Comparison of ENCODE assay signal across 8 mouse cellular contexts in the genomic region with DNA sequence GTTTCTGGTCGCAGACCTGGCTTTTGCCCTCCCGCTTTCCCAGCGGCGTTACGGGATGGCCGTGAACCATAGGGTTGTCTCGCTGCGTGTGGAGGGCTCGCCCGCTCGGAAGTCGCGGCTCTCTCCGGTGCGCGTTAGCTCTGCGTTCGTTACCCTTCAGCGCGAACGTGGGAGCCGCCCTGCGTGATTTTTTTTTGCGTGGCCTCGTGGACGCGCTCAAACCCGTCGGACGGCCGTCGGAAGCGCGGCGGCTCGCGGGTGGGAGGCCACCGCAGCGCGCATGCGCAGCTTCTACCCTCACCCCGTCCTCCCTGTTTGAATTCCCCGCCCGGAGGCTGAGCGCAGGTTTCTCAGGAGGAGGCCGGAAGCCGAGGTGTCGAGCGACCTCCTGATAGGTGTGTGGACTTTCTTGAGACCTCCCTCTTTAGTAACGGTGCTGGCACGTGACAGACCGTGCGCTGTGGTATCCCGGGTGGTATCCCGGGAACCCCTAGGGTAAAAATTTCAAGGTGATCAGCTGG. TPM values are rescaled to one million over a fixed set of nuclear protein-coding genes. Genes with fewer than 3 reads are reported as not detected.
A peak's percentile ranks its signal among the peaks of the same experiment; 100 is the strongest.
DNase-seq lines count a peak whose midpoint lies in the region; ATAC-seq lines count a peak whose summit lies in the region.

A gene (plus strand): TSS at position 314 of the 521 bp plus-strand sequence.

- H3K27me3 ChIP-seq in lung, embryonic 16.5 days (ENCODE audit: control insufficient read depth, insufficient read depth, low read depth, low read length), result no peaks in the 10 kb centered on the region

- DNase-seq in MEL-GATA-1-ER (ENCODE audit: extremely low read depth, low read depth), result peak; percentile 94
- DNase-seq in cerebellum, adult 8-10 months, result peak; percentile 88
- peak; percentile 96 for DNase-seq in forelimb bud, embryonic 11.5 days (ENCODE audit: low read depth, low spot score)
- peak; percentile 65 for DNase-seq in layer of hippocampus, adult 9-10 months (ENCODE audit: low spot score)
- DNase-seq in ovary, postnatal 10 days (ENCODE audit: low spot score), result peak; percentile 67
- peak; percentile 93 for DNase-seq in thymus, postnatal 14 days

- peak within 1 kb of the TSS; percentile 82 for H3K9ac ChIP-seq in lung, embryonic 16.5 days (ENCODE audit: low read length)

- H3K36me3 ChIP-seq in lung, embryonic 16.5 days (ENCODE audit: control insufficient read depth, insufficient read depth, low read length), result no peaks in the 10 kb centered on the region

- H3K9me3 ChIP-seq in lung, embryonic 16.5 days (ENCODE audit: control insufficient read depth, low read length), result no peaks in the 10 kb centered on the region

- peak within 1 kb of the TSS; percentile 87 for H3K4me3 ChIP-seq in lung, embryonic 16.5 days (ENCODE audit: low read length)

- peak; percentile 90 to 91 for ATAC-seq in hematopoietic stem cell, adult 5-6 weeks (replicated peaks in 1 of 2; ENCODE audit: insufficient read depth in 1 of 2, low FRiP score in 2 of 2, low TSS enrichment in 1 of 2, low read depth in 1 of 2, poor library complexity in 2 of 2, severe bottlenecking in 2 of 2)
- ATAC-seq in lung, embryonic 16.5 days (ENCODE audit: low read depth), result peak; percentile 91

- WGBS in lung, embryonic 16.5 days, result under 1% methylated on average over 54 of the region's 55 CpGs

- H3K27ac ChIP-seq in lung, embryonic 16.5 days (ENCODE audit: low read length), result peak within 1 kb of the TSS; percentile 68

- peak within 1 kb of the TSS; percentile 82 for H3K4me2 ChIP-seq in lung, embryonic 16.5 days (ENCODE audit: low read depth, low read length)

- H3K4me1 ChIP-seq in lung, embryonic 16.5 days (replicated peaks; ENCODE audit: control insufficient read depth, insufficient read depth, low read length), result no peaks in the 10 kb centered on the region

RNA-seq across cellular contexts. Expression of the gene that starts here (rescaled TPM):
- total RNA-seq in hematopoietic stem cell, adult 5-6 weeks (2017), result not detected in 2 replicates
- polyA plus RNA-seq in lung, embryonic 16.5 days (2015; fragmentation: Nextera tagmentation; extraction: Ambion mirVana), result 0.99 and 1.0 TPM in 2 replicates

Comparison
In these comparisons a context has a peak if more than half of its experiments do, and no peak if none do; other contexts are left out.
1. Peak in every context shown above with its lines: DNase-seq, ATAC-seq, H3K4me3 ChIP-seq and H3K27ac ChIP-seq.
2. Peak in ATAC-seq in hematopoietic stem cell, adult 5-6 weeks; RNA of the gene not detected or under 1 TPM.